Mouse (Mus musculus) heart, adult 9 months (tissue): ENCODE measurements around the gene Slc17a5.

Experiments
- DNase-seq, 2 experiments: peaks; one replicate each; pipeline ENCODE4 v3.0.0; 2022; ENCODE audit warnings: low spot score in 2 of 2

Slc17a5 gene

DNA sequence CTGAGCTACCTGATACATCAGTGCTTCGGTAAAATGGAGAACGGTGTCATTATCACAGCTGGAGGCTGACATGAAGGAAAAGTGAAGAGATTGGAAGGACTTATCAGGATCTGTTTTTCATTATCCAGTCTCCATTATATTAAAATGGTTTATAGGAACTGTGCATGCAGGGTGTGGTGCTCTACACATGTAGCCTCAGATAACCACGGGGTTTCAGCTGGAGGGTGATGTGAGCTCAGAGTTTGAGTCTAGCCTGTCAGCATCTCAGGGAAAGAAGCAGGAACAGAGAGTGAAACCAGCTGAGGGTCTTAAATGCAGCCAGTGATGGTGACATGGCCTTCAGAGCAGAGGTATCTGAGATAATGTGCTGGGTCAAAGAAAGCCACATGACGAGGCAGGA is 28.4 kb downstream of the Slc17a5 start:
- no peak for DNase-seq

DNA sequence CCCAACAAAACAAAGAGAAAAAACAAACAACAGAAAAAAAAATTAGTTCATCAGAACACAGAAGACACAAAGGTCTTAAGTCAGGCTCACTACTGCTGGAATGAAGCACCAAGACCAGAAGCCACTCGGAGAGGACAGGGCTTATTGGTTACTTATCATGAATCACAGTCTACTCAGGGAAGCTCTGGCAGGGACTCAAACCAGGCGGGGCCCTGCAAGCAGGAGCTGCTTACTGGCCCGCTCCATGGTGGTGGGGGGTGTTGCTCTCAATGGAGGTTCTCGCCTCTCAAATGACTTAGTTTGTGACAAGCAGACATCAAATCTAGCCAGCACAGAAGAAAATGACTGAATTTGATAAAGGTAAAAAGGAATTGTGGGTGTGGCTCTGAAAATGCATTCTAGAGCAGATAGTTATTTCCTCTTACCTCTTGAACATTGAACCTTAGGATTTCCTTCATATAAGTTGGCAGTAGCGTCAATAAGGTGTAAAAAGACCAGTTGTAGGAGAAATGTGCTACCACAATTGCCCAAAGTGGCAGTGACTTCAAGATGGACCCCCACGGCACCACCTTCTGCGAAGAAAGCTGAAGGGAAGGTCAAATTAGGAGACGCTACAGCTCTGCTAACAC is 29.1 kb downstream of the Slc17a5 start:
- no peak for DNase-seq

DNA sequence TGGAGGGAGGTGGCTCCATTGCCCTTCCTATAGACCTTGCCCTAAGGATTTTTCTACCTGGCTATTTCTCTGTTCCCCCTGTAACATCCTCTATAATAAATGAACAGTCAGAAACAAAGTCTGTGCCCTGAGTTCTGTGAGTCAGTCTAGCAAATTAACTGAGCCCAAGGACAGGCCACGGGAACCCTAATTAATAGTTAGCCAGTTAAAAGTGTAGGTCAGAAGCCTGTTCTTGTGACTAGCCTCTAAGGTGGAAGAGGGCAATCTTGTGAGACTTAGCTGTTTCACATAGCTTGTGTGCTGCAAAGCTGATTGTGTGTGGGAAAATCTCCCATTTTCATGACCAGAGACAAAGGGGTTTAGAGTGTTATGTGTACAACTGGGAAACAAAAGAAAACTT is 30.8 kb downstream of the Slc17a5 start:
- no peak for DNase-seq

DNA sequence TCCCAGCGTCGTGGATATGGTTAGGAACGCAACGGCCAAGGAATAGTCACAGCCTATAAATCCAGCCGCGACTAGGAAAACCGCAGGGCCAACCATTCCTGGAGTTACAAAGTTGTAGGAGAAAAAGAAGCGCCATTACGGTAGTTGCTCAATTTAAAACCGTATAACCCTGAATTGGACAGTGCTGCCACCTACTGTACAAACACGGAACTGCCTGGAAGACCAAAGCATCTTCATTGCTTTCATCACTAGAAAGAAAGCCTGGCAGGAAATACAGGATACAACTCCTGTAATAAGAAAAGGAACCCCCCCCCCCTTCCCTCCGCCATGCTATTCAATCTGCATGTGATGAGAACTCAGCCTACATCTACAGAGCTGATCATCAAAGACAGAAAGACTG is 34.9 kb downstream of the Slc17a5 start:
- DNase-seq = peak; percentile 18 to 70

DNA sequence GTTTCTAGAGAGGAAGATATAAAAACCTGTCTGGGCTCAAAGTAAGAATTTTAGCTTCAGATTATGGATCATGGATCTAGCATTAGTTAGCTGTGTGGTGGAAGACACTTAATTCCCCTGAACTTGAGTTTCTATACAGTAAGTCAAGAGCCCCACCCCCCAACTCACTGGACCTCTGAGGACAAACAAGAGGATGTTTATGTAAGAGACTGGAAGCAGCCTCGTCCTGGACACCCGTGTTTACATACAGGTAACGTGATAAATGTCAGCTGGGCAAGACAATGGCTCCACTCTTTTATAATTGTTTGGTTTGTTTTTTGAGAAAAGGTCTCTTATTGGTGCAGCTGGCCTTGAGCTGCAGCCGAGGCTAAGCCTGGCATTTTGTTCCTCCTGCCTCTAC is 36.1 kb downstream of the Slc17a5 start:
- no peak for DNase-seq

DNA sequence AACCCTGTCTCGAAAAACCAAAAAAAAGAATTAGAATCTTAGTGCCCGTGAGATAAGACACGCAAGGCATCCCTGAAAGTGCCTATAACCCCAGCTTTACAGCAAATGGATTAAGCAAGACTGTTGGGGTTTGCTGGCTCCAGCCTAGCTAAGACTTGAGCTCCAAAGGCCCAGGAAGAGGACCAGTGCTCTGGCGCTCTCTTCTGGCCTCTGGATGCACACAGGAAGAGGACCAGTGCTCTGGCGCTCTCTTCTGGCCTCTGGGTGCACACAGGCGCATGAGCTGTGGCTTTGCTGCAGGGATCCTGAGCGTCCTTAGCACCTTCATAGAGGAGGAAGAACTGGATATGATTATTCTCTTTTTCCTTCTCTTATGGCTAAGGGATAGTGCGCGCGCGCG is 40.1 kb downstream of the Slc17a5 start:
- DNase-seq = no peak

DNA sequence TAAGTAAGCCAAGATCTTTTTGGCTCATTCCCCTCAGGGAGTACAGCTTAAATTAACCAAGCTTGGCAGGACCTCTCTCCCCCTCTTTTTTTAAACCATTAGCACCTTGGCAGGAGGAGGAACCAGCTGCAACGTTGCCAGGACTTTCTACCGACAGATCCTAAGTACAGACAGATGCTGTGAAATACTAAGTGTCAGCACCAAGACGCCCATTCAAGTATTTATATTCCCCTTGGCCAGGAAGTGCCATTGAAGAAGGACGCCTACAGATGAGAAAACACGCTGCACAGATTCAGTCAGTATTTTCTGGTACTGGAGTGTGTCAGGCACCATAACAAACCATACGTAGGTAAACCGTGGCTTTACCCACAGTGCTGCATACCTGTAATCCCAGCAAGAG is 40.9 kb downstream of the Slc17a5 start:
- peak; percentile 17 to 19 for DNase-seq

DNA sequence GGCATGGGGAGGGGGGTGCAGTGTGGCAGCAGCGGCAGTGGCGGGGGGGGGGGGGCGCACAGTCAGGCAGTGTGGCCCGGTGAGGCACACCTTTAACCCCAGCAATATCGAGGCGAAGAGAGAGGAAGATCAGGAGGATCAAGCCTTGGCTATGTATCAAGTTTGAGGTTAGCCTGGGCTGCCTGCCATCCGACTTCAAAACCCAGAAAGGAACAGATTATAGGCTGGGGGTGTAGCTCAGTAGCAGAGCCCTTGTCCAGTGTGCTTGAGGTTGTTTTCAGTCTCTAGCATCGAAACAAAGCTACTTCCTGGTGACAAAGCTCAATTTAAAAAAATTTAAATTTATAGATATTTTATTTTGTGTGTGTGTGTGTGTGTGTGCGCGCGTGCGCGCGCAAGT is 46.1 kb downstream of the Slc17a5 start:
- no peak for DNase-seq

DNA sequence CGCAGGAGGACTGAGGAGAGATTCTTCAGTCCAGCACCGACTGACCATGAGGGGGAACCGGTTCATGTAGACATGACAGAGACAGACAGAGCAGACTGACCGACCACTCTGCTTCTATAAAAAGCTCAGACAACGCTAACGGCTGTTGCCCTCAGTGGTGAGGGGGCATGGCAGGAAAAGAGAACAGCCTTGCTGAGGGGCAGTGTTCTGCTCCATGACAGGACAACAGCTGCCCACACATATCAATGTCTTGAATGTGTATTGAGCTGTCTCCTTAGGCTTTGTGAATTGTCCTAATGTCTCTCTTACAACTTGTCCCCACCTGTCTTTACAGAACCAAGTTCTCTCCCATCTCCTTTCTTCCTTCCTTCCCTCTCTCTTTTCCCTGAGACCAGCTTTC is 49.4 kb downstream of the Slc17a5 start:
- no peak for DNase-seq

DNA sequence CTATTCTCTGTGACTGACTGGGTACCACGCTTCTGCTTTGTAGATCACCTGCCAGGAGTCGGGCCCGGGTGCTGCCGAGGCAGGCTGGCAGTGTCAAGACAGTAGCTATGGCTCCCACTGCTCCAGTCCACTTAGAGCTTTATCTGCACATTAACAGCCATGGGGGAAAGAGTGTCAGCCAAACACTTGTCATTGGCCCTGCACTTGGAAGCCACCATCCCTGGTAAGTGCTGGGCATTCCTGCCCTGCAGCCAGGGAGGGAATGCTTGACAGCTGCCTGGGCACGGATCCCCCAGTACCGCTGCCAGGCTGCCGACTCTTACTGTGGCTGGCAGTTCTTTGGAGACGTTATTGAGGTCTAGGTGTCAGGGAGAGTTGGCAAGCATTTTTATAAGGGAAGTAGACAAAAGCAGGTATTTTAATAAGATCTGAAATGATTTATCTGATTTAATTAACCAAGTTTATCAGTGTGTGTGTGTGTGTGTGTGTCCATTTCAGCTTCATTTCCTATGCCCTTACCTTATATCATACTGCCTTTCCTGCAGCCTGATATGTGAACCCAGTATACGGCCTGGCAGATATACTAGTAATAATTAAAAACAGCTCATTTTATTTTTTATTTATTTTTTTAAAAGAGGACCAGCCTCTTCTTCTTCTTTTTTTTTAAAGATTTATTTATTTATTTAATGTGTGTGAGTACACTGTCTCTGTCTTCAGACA is 50.5 kb downstream of the Slc17a5 start:
- DNase-seq = peak; percentile 84 to 86

DNA sequence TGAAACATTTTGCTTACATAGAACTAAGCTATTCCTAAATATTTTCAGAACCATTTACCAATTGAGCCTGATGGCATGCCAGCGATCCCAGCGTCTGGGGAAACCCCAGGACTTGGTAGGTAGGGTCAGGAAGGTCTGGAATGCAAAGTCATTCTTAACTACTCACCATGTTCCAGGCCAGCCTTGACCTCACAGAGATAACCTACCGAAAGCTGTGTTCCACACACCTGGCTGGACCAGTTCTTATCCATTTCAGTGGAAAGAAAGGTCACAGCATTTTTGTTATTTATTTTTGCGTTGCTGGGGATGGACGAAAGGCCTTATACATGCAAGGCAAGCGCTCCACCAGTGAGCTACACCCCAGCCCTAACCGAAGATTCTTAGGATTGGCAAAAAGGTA is 53.2 kb downstream of the Slc17a5 start:
- DNase-seq = no peak

DNA sequence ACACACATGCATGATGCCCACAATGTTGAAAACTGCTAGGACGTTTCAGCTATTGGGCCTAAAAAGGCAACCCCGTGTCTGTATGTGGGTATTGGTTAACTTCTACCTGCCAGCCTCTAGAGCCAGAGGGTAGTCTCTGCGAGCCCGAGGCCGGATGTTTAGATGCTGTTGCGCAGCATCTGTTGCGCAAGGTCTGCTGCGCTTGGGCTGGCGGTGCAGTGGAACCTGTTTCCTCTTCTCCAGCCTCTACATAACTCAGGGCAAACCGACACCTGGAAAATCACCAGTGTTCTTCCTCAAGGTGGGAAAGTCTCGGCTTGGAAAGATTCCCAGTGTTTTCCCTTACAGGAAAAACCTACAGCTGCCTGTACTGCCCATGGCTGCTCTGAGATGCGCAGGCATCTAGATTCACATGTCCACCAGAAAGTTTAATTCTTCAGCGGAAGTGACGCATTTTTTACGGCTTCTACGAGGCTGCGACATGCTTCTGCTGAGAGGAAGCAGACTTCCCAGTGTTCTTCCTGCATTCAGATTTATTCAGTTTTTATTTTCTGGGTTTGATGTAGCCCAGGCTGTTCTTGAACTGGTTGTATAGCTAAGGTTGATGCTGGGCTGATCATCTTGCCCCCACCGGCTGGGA is 54.4 kb downstream of the Slc17a5 start:
- peak in 1 of 2 experiments; percentile 11 for DNase-seq

DNA sequence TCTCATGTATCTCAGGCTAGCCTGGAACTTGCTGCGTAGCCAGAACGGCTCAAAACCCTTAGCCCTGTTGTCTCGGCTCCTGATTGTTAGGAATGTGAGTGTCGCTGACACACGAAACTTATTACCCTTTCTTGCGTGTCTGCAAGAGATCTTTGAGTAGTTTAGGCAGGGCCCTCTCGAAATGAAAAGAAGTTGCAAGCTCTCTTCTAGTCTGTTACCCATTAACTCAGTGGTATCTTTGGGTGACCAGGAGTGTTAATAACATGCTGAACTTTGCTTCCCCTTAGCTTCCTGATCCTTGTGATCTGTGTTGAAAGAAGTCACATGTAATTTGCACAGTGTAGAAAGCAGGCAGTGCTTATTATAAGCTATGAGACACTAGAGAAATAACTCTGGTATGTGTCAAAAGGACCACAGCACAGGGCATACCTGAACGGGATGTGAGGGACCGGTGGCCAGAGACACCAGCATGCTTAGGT is 55.5 kb downstream of the Slc17a5 start:
- no peak for DNase-seq

DNA sequence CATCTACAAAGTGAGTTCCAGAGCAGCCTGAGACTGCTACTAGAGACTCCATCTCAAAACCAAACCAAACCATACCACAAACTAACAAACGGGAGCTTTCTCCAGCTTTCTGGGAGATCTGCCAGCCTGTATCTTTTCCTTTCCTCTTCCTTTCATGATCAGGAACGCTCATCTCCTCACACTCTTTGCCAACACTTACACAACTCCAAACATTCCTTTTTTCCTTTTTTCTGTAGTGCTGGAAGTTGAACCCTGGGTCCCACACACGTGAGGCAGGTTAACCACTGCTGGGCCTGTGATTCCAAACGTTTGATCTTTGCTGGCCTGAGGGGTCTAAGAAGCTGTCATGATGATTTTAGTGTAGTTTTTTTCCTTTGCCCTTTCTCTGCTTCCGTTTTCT is 56.0 kb downstream of the Slc17a5 start:
- DNase-seq = no peak

DNA sequence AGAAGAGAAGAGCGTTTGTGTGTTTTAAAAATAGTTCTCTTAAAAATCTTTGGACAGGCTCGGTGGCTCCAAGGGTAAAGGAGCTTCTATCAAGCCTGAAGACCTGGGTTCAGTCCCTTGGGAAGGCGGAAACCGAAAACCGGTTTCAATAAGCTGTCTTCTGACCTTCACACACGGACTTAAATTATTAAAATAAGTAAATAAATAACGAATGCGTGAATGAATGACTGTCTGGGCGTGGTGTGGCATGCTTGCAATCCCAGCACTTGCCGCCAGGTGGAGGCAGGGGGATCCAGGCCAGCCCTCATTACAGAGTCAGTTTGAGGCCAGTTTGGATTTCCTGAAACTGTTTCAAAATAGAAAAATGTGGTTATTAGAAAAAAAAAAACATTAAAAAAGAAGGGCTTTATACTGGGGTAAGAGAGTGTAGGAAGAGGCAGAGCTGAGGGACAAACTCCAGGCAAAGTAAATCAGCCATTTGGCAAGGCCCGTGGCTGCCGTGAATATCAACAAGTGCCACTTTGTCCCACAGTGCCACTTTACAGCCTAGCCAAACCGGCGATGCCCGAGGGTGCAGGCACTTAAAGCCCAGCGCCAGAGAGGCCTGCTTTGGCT is 60.0 kb downstream of the Slc17a5 start:
- DNase-seq = peak; percentile 55 to 75

DNA sequence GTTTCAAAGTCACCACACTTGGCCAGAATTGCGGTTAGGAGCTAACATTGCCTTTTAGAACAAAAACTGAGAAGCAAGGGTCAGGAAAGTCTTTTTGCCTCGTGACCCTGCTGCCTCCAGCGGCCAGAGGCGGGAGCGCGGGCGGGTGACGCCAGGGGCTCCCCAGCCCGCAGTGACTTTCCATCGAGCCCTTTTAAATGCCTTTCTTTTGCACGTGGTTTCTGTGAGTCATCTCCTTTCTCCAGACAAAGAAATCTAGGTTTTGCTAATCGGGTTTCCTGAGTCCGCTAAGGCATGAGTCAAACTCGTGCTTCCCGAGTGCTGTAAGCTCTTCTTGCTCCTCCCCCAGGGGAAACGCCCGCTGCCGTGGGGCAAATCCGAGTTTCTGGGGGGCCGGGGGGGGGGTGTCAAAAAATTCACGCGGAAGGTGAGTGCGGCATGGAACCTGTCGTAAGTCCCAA is 60.5 kb downstream of the Slc17a5 start:
- DNase-seq = peak; percentile 85

DNA sequence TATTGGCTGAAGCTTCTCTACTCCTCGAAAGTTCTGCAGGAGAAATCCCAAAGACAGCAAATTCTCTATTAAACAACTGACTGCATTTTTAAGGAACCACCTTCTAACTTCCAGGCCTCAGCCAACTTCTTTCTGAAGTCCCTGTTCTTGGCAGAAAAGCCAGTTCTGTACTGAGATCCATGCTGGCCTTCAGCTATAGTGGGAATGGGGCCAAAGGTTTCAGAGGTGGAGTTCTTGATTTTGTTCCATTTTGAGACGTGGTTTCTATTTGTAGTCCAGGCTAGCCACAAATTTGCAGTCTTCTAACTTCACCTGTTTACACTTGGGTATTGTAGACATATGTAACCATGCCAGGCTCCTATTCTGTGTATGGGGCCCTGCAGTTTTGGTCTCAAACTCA is 61.6 kb downstream of the Slc17a5 start:
- DNase-seq = no peak

DNA sequence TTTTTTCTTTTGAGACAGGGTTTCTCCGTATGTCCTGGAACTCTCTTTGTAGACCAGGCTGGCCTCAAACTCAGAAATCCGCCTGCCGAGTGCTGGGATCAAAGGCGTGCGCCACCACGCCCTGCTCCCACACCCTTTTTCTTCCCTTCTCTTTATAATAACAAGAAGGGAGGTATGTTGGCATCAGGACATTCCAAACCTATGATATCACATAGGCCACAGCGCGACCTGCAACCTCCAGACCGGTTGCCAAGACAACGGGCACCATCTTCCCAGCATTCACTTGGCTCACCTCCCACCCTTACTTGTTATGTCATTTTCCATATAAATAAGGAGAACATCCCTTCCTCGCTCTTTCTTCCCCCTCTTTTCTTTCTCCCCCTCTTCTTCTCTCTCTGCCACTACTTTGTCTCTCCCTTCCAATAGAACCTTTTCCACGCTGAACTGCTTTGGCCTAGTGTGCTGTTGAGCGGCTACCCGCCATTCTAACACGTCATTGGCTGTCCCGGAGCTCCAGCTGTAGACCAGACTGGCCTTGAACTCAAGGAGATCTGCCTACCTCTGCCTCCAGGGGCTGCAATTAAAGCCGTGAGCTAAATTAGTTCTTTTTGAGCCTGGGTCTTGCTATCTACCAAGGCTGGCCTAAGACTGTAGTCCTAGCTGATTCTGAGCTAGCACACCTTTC is 62.2 kb downstream of the Slc17a5 start:
- DNase-seq = no peak

DNA sequence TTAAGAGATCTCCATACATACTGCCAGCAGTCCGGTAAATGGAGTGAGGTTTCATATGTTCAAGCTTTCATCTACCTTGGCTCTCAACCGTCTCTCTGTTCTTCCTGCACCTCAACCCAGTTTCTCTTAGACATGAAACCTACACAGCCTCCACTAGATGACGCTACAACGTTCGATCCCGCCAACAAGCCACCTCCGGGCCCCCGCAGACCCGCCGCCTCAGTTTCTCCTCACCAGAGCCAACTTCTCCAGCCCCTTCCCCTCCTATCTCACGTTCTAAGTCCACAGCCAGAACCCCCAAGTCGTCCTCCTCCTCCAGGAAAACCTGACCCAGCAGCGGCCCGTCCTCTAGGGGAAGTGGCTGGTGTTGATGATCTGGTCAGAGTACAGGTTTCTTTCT is 66.2 kb downstream of the Slc17a5 start:
- peak in 1 of 2 experiments; percentile 14 for DNase-seq

DNA sequence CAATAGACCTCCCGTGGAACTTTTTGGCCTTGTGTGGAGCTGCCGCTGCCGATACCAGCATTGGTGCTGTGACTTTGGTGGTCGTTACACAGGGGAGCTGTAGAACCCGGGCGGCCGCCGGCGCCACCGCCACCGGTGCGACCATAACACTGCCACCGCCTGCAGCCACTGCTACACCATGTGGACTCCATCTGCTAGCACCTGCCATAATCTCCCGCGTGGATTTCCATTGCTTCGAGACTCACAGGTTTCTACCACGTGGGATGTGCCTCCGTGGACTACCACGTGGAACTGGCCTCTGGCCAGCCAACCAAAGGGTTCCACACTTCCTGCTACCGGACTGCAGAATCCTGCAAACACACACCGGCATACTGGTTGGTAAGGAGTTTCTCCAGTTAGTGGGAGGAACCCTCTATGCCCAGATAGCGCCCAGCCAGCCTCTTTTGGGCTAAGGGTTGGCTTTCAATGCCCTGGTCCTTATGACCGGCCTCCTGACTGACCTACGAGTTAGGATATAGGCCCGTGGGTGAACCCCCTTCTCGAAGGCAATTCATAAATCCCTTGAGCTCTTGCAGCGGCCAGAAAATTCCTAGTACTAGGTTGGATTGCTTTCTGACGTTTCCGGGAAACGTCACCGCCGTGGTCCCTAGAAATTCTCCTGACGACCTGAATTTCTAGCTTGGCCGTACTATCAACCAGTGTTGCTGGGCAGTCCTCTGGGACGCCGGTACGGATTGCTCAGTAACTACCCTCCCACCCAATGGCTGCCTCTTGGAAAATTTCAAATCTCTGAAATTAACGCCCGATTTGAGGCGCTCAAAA is 66.8 kb downstream of the Slc17a5 start:
- peak; percentile 42 to 52 for DNase-seq
